Mouse (Mus musculus): ENCODE data around the gene Ccdc43.

DNA sequence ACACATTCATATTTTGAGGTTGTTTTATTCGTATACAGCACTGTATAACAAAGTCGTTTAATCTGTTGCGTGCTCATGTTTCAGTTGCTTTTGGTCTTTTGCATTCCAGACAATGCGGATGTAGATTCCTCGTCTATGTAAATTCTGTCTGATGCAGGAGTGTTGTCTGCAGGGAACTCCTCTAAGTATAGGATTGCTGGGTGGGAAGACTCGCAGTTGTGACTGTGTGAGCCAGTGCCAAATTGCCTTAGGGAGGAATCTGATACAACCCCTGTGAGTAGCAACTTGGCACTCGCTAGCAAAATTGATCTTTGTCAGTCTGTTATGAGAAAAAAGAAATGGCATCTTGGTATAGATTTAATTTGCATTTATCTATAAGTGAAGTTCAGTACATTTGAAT, 18.6 kb upstream of the Ccdc43 start:
- TF ChIP-seq CTCF (IDR thresholded peaks at IDR 0.05) (no peak), EP300 (IDR thresholded peaks at IDR 0.05) (no peak)
